Mouse (Mus musculus): ENCODE measurements around the gene Arfgap2.

The Arfgap2 gene

GRCm38 (mm10) chr2:91263692-91264660 lies 798 bp upstream of the Arfgap2 start:
- peak; percentile 37 for DNase-seq

GRCm38 (mm10) chr2:91268042-91268441 lies 3.3 kb downstream of the Arfgap2 start:
- DNase-seq = no peak

DNA sequence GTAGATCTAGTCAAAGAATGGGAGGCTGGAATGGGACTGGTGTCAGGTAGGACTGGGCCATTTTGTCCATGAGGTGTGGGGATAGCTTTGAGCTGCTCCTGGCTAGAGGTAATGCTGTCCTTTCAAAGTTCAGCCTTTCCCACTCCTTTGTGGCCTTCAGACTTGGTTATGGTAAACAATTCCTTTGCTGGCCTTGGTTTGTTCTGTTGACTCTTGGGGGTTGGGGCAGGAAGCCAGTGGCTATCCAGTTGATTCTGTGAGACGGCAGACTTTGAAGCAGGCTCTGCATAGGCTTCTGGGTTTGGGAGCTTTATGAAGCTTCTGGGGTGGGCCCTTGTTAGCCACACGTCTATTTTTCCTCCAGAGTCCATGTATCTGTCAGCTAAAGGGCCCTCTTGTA lies 3.9 kb downstream of the Arfgap2 start:
- no peak for DNase-seq

DNA sequence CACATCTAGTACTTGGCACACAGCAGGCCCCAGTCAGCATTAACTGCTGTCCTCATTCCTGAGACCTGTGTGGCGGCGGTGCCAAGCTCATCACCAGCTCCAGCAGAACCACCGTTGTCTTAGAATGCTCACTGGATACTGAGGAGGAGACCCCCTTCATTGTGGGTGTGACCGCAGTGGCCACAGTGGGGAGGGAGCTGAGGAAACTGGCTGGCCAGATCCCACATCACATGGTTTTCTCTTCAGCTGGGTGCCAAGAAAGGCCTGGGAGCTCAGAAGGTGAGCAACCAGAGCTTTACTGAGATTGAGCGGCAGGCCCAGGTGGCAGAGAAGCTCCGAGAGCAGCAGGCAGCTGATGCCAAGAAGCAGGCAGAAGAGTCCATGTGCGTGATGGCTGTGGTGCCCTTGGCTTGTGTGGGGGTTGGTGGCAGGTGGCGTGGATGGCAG lies 4.9 kb downstream of the Arfgap2 start:
- peak; percentile 70 for DNase-seq

DNA sequence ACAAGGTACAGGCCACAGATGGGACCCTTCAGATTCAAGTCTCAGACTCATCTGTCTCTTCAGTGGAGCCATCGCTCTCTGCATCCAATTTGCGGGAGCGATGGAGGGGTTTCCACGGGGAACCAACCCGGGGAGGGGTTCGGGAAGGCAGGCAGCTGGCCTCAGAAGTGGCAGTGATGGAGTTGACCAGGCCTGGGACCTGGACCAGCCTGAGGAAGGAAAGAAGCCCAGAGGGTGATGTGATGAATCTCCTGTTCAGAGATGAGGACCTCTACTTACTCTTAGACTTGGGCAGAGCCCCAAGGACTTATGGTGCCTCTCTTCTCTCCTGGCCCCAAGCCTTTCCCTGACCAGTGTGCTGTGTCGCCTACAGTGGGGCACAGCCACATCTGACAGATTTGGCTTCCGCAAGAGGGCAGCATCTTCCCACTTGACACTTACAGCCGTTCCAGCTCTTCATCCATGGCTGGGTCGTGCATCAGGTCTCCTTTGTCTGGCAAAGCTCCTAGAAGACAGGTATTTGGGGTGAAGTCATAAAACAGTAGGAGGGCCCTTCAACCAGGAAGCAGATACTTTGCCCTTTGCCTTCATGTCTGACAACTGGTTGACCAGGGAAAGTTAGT lies 14.1 kb downstream of the Arfgap2 start:
- peak; percentile 54 for DNase-seq

DNA sequence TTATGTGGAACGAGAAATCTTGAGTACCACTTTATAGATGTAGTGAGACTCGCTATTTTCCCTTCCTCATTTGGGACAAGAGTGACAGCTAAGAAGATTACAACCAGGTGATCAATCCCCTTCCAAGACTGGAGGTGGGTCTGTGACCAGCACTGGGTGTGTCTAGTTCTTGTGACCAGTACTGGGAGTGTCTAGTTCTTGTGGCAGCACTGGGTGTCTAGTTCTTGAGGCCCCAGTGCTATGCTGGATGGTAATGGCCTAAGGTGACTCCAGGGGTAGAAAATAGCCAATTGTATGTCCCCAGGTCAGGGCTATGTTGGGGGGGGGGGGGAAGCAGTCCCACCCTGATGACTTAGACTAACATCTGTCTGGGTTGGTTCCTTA lies 14.6 kb downstream of the Arfgap2 start:
- DNase-seq = no peak

DNA sequence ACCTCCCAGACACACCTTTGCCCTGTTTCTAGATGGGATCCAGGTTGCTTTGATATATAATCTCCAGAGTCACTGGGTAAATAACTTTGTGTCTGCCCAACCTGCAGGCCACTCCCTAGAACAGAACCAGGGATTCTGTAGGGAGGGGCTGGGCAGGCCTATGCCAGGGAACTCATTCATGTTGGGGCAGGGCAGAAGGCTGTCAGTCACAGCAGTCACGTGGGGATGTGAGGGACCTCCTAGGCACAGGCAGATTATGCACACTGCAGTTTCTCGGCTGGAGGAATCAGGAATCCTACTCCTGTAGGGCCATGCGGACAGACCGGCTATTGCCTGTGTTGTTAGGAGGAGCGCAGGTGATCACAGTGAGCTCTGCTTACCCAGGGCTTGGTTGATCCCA lies 16.6 kb downstream of the Arfgap2 start:
- peak; percentile 16 for DNase-seq

DNA sequence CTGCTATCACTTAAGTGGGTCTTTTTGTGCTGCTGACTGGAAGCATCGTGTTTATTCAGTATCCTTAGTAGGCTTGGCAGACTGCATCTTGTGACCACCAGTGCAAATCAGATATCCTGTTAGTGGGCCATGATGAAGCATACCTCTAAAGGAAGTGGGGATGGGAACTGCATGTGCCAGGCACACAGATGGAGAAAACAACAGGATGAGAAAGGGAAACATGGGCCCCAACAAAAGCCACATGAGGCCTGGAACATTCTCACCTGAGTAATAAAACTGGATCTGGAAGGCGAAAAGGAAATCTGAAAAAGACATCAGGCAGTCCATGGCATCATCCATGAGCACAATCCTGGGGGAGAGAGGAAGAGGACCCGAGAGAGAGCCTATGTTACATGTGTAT lies 19.2 kb downstream of the Arfgap2 start:
- peak; percentile 28 for DNase-seq

- DNase-seq = peak; percentile 75
Observed at GRCm38 (mm10) chr2:91284375-91285199, 19.8 kb downstream of the Arfgap2 start.

GRCm38 (mm10) chr2:91285885-91286505 lies 21.2 kb downstream of the Arfgap2 start:
- DNase-seq = peak; percentile 86

DNA sequence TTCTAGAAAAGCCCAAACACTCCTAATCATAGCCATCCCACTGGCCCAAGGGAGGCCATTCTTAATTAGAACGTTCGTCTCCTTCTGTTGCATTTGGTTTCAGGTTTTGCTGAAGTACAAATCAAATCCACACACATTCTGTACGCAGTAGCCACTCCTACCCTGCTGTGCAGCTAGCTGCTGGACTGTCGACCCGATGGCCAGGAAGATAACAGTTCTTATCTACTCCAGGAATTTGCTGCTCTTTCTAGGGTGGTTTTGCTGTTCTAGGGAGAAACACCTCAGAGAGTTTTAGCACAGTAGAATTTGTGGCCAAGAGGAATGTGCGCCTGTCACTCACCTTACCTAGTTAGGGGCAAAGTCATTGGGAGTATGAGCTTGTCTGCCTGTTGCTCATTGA lies 22.8 kb downstream of the Arfgap2 start:
- no peak for DNase-seq

GRCm38 (mm10) chr2:91291197-91292007 lies 26.6 kb downstream of the Arfgap2 start:
- DNase-seq = no peak

DNA sequence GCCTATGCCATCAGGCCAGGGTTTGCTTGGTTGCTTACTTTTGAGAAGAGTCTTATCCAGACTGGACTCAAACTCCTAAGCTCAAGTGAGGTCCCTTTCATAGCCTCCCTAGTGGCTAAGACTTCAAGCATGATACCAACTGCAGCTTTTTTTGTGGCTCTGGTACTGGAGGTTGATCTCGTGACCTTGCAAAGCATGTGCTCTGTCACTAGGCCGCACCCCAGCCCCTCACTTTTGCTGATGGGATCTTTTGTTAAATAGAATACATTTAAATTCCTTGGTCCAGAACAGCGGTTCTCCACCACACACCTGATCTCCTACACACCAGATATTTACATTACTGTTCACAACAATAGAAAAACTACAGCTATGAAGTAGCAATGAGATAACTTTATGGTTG lies 29.5 kb downstream of the Arfgap2 start:
- no peak for DNase-seq

GRCm38 (mm10) chr2:91295895-91296294 lies 31.1 kb downstream of the Arfgap2 start:
- DNase-seq = no peak

DNA sequence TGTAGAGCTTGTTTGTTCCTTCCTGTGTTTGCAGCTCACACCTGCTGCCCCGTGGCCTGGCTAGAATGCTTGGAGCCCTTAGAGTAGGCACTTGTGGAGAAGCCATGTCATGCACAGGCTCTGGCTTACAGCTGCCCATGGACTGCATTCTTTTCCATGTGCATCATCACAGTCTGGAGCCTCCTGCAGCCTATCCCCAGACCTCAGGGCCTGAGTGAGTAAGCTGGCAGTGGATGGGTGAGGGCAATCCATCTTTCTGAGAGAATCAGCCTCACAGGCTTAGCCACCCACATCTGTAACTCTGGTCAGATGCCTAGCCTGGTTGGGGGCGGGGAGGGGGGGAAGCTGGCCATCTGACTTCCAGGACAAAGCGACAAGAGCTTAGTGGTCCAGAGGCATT lies 34.4 kb downstream of the Arfgap2 start:
- DNase-seq = no peak

- no peak for DNase-seq
Observed at GRCm38 (mm10) chr2:91300784-91301183, 36.0 kb downstream of the Arfgap2 start.

DNA sequence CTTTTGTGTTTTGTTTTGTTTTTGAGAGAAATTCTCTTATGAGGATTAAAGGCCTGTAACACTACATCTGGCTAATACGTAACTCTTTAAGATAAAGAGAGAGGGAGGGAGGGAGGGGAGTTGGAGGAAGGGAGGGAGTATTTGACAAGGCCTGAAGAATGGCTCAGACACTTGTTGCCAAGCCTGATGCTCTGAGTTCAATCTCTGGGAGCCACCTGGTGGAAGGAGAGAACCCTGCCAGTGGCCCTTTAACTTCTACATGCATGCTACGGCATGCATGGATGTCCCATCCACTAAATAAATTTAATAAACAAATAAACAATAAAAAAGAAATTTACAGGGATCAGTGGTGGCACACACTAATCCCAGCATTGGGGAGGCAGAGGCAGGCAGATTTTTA lies 37.1 kb downstream of the Arfgap2 start:
- DNase-seq = no peak

DNA sequence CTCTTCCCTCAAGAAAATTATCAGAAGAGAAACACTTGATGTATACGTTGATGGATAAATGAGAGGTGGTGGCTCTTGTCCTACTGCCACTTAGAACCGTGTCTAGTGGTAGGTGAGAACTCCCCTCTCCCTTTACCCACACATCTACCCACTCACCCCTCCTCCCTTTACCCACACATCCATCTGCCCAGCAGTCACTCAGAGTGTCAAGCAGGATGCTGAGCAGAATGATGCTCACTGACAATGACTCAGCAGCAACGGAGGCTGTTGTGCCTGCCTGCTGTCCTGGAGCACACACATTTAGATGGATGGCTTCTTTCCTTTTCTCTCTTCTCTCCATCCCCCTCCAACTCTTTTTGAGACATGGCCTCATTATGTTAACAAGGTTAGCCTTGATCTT lies 38.1 kb downstream of the Arfgap2 start:
- no peak for DNase-seq

- DNase-seq = no peak
Observed at GRCm38 (mm10) chr2:91305926-91306325, 41.2 kb downstream of the Arfgap2 start.

- no peak for DNase-seq
Observed at GRCm38 (mm10) chr2:91306589-91306988, 41.8 kb downstream of the Arfgap2 start.

DNA sequence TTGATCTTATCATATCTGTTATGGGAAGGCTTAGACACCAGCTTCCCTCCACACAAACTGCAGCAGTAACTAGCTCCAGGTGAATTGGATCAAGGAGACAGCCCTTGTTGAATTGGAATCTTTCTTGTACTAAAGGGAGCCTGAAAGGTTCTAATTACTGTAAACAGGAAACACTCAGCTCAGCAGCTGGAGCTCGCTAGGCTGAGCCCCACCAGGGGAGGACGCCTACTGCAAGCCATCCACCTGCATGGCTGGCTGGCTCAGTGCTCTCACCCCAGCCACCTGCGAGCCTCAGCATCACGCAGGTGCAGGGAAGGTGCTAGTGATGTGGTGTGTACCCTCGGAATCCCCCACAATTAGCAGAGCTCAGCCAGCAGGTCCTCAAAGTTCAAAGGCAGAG lies 43.9 kb downstream of the Arfgap2 start:
- no peak for DNase-seq

GRCm38 (mm10) chr2:91309546-91309945 lies 44.8 kb downstream of the Arfgap2 start:
- DNase-seq = no peak

All from cerebellum, adult 8-10 months (tissue).